Mouse (Mus musculus) hindbrain, embryonic 11.5 days (tissue): ENCODE results near the gene Arhgap10. TPM values are rescaled to one million over a fixed set of nuclear protein-coding genes. Genes with fewer than 3 reads are reported as not detected.

ENCODE experiments used
- ATAC-seq: fragments of 200-750 bp; cut with Nextera tagmentation; 2 replicates; pipeline ENCODE4 v1.8.0; 2017; ENCODE audit warnings: mild to moderate bottlenecking, moderate TSS enrichment, moderate library complexity; ENCODE audit not compliant: low FRiP score
- DNase-seq: peaks from one replicate; pipeline ENCODE4 v3.0.0-alpha.2; 2015; ENCODE audit warnings: low spot score
- H3K27ac ChIP-seq: fragments of 300-500 bp; sonication (generic); 2 replicates; pipeline ENCODE4 v1.5.1; 2014; ENCODE audit warnings: mild to moderate bottlenecking, low read depth, low read length
- H3K27me3 ChIP-seq: fragments of 300-500 bp; sonication (generic); 2 replicates; pipeline ENCODE4 v1.6.1; 2014; ENCODE audit warnings: mild to moderate bottlenecking, low read length, moderate library complexity, mixed read lengths; ENCODE audit not compliant: control insufficient read depth, insufficient read depth
- H3K36me3 ChIP-seq: fragments of 300-500 bp; sonication (generic); 2 replicates; pipeline ENCODE4 v1.6.1; 2014; ENCODE audit warnings: mild to moderate bottlenecking, low read length, moderate library complexity, mixed read lengths; ENCODE audit not compliant: control insufficient read depth, insufficient read depth
- H3K4me1 ChIP-seq: fragments of 300-500 bp; sonication (generic); replicated peaks from 2 replicates; pipeline ENCODE4 v1.6.1; 2014; ENCODE audit warnings: low read length, mixed read lengths; ENCODE audit not compliant: control insufficient read depth, insufficient read depth
- H3K4me2 ChIP-seq: fragments of 300-500 bp; sonication (generic); replicated peaks from 2 replicates; pipeline ENCODE4 v1.6.1; 2014; ENCODE audit warnings: mild to moderate bottlenecking, low read depth, low read length
- H3K4me3 ChIP-seq: fragments of 300-500 bp; sonication (generic); 2 replicates; pipeline ENCODE4 v1.5.1; 2014; ENCODE audit warnings: low read depth, low read length
- H3K9ac ChIP-seq: fragments of 300-500 bp; sonication (generic); 2 replicates; pipeline ENCODE4 v1.6.1; 2014; ENCODE audit warnings: low read depth, low read length
- H3K9me3 ChIP-seq: fragments of 300-500 bp; sonication (generic); 2 replicates; pipeline ENCODE4 v1.6.1; 2016; ENCODE audit warnings: low read length; ENCODE audit not compliant: control insufficient read depth
- WGBS: fragments of 180-500 bp; shearing (Covaris S2); extraction: QIAGEN DNeasy Blood & Tissue Kit; methylation state at CpG from one replicate; pipeline ENCODE4 v1.1.7; 2014; 5-methylcytosine and 5-hydroxymethylcytosine counted together
- polyA plus RNA-seq: library from polyadenylated mRNA; unstranded; fragments of >200 nt; fragmentation: Nextera tagmentation; extraction: Ambion mirVana; gene quantifications from 2 replicates; pipeline ENCODE4 v1.2.1, GENCODE M21; 2014

Gene Arhgap10
- polyA plus RNA-seq, 1 experiment from 2014 or later = 15.4 TPM

DNA sequence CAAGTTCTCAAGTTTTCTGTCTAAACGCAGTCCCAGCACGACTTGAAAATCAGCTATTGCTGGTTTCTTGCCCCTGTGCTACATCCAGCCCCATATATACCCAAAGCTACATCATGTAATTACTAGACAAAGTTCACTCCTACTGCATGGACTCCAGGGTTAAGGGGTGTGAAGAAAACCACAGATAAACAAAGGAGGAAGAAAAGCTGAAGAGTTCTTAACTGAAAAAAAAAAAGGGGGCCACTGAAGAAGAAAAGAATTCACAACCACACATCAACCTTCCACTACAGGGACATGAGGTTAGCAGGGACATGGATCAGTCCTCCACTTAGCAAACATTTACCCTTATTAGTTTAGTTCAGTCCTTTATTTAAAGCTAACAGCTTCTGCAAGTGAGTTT is 141.8 kb downstream of the Arhgap10 start:
- ATAC-seq (no peak), DNase-seq (no peak)
- Histone ChIP-seq H3K4me1 (no peaks in the 10 kb centered on the region), H3K9me3 (no peaks in the 10 kb centered on the region), H3K27me3 (no peaks in the 10 kb centered on the region), H3K27ac (no peak overlapping the region), H3K4me3 (no peak overlapping the region), H3K9ac (no peak overlapping the region), H3K36me3 (no peaks in the 10 kb centered on the region), H3K4me2 (no peak overlapping the region)
- 89% methylated on average over 2 of the region's 2 CpGs for WGBS

DNA sequence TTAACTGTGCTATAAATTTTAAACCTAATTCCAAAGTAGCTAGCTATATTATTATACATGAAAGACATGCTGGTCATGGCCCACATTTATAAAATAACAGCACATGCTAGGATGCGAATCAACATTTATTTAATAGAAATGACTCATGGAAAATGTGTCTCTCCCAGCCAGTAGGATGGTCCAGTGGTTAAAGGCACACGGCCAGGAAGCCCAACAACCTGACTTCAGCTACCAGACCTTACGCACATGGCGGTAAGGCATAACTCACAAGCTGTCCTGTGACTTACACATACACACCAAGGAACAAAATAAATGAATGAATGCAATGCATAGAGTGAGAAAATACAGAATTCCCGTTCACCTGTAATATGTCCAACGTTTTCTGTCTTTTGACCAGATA is 146.7 kb downstream of the Arhgap10 start:
- ATAC-seq (no peak), DNase-seq (no peak)
- H3K4me1 ChIP-seq = no peaks in the 10 kb centered on the region
- no peak overlapping the region for H3K4me3 ChIP-seq
- H3K9me3 ChIP-seq = no peaks in the 10 kb centered on the region
- H3K27ac ChIP-seq = no peak overlapping the region
- no peaks in the 10 kb centered on the region for H3K36me3 ChIP-seq
- WGBS = 96% methylated on average over 6 of the region's 6 CpGs
- H3K27me3 ChIP-seq = no peaks in the 10 kb centered on the region
- no peak overlapping the region for H3K9ac ChIP-seq
- no peak overlapping the region for H3K4me2 ChIP-seq

DNA sequence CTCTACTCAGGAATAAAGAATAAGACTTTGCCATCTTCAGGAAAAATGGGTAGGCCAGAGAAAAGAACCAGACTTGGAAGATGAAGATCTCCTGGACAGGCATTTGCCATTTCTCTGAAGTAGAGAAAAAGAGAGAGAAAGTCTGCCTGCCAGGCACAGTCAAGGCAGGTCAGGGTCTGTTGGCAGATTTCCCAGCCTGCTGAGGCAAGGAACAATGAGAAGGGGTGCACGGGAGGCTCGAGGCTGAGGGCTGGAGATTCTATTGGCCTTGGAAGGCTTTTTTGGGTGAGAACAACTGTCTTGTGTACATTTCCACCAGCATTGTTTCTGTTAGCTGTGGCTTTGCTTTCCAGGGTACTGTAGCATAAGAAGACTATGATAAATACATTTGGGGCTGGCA is 147.4 kb downstream of the Arhgap10 start:
- ATAC-seq (no peak), DNase-seq (no peak)
- H3K9me3 ChIP-seq = no peaks in the 10 kb centered on the region
- no peak overlapping the region for H3K27ac ChIP-seq
- H3K9ac ChIP-seq = no peak overlapping the region
- H3K36me3 ChIP-seq = no peaks in the 10 kb centered on the region
- no peak overlapping the region for H3K4me3 ChIP-seq
- WGBS = 43% methylated on average over 2 of the region's 2 CpGs
- no peaks in the 10 kb centered on the region for H3K4me1 ChIP-seq
- no peaks in the 10 kb centered on the region for H3K27me3 ChIP-seq
- no peak overlapping the region for H3K4me2 ChIP-seq

DNA sequence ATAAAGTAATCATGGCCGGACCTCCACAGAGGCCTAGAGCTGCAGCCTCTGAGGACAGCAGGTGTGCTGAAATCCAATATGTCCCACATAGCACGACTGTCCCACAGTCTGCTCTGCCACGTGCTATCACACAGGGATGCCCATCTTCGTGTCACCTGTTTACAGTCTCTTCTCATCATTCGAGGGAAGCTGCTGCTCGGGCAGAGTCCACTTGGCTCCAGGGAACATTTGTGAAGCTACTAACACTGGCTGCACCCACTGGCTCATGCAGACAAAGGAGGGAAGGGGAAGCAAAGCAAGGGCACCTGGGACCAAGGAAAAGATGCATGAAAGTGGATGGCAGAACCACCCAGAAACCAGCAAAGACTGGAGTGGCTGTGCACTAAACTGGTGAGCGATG is 148.1 kb downstream of the Arhgap10 start:
- no peaks in the 10 kb centered on the region for H3K27me3 ChIP-seq
- H3K36me3 ChIP-seq = no peaks in the 10 kb centered on the region
- ATAC-seq = no peak
- no peaks in the 10 kb centered on the region for H3K9me3 ChIP-seq
- no peak overlapping the region for H3K4me3 ChIP-seq
- no peak for DNase-seq
- WGBS = 89% methylated on average over 7 of the region's 7 CpGs
- no peak overlapping the region for H3K27ac ChIP-seq
- no peak overlapping the region for H3K9ac ChIP-seq
- no peak overlapping the region for H3K4me2 ChIP-seq
- no peaks in the 10 kb centered on the region for H3K4me1 ChIP-seq

DNA sequence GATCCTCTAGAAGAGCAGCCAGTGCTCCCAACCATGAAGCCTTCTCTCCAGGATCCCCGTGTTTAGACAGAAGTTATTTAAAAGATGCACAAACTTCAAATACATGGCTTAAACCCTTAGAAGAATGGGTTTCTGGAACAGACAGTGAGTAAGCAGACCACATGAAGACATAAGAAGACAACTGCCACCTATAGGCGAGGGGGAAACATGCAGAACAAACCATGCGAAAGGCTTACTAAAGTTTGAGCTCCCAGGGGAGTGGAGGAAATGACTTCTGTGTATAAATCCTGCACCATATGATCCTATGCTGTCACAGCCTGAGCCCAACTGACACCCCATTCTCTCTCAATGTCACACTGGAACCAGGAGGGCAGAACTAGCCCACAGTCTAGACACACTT is 150.7 kb downstream of the Arhgap10 start:
- ATAC-seq (no peak), DNase-seq (no peak)
- Histone ChIP-seq H3K4me2 (no peak overlapping the region), H3K27ac (no peak overlapping the region), H3K9me3 (no peaks in the 10 kb centered on the region), H3K9ac (no peak overlapping the region), H3K4me1 (no peaks in the 10 kb centered on the region), H3K4me3 (no peak overlapping the region), H3K27me3 (no peaks in the 10 kb centered on the region), H3K36me3 (no peaks in the 10 kb centered on the region)
- WGBS = 58% methylated on average over 3 of the region's 3 CpGs

DNA sequence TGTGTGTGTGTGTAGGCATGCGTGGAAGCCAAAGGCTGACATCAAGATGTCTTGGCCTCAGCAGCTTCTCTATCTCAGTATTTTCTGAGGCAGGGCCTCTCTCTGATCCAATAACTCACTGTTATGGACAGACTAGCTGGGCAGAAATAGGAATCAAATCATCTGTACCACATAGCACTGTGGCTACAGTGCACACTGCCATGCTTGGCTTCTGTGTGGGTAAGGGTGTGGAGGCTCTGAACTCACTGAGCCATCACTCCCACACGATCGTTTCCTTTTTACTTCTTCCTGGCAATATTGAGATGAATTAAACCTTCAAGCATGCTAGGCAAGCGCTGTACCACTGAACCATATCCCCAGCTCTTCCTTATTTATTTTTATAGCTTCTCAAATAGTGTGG is 151.3 kb downstream of the Arhgap10 start:
- Histone ChIP-seq H3K4me3 (no peak overlapping the region), H3K27me3 (no peaks in the 10 kb centered on the region), H3K9ac (no peak overlapping the region), H3K27ac (no peak overlapping the region), H3K4me1 (no peaks in the 10 kb centered on the region), H3K36me3 (no peaks in the 10 kb centered on the region), H3K4me2 (no peak overlapping the region), H3K9me3 (no peaks in the 10 kb centered on the region)
- DNase-seq = no peak
- WGBS = 90% methylated on average over 4 of the region's 4 CpGs
- no peak for ATAC-seq

DNA sequence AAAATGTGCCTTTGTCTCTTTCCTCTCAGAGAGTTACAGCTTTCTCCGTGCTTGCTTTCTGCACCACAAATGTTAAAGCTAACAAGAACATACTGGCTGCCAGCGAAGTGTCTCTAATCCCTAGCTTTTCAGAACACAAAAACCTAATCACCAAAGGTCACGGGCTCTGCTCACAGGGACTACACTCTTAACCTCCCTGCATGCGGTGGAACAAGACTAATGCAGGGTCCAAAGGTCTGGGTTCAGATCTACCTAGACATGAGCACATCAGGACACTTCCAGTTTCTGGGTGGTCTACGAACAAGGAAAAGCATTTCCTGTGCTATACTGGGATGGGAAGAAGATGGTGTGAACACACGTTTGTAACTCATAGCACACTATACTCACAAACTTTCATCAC is 151.8 kb downstream of the Arhgap10 start:
- WGBS = 80% methylated on average over 6 of the region's 6 CpGs
- Histone ChIP-seq H3K4me2 (no peak overlapping the region), H3K9ac (no peak overlapping the region), H3K36me3 (no peaks in the 10 kb centered on the region), H3K4me1 (no peaks in the 10 kb centered on the region), H3K27me3 (no peaks in the 10 kb centered on the region), H3K27ac (no peak overlapping the region), H3K4me3 (no peak overlapping the region), H3K9me3 (no peaks in the 10 kb centered on the region)
- ATAC-seq (no peak), DNase-seq (no peak)

DNA sequence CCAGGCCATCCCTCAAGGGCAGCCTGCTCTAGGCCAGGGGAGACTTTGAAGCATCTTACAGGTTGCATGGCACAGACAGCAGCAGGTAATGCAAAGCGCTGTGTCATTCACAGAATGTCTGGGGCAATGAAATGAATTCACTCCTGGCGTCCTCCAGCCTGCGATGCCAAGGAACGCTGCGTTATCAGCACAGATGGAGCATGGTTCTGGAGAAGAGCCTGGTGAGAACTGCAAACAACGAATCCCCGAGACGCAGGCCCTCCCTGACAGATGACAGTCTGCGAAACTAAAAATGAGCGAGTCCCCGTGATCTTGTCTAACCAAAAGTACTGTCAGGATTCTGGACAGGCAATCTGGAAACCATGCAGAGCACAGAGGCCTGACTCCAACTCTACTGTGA is 153.3 kb downstream of the Arhgap10 start:
- WGBS = 94% methylated on average over 11 of the region's 11 CpGs
- H3K4me3 ChIP-seq = no peak overlapping the region
- H3K4me1 ChIP-seq = no peaks in the 10 kb centered on the region
- H3K36me3 ChIP-seq = no peaks in the 10 kb centered on the region
- ATAC-seq = no peak
- no peak for DNase-seq
- H3K27ac ChIP-seq = no peak overlapping the region
- no peak overlapping the region for H3K9ac ChIP-seq
- no peaks in the 10 kb centered on the region for H3K27me3 ChIP-seq
- H3K4me2 ChIP-seq = no peak overlapping the region
- no peaks in the 10 kb centered on the region for H3K9me3 ChIP-seq

DNA sequence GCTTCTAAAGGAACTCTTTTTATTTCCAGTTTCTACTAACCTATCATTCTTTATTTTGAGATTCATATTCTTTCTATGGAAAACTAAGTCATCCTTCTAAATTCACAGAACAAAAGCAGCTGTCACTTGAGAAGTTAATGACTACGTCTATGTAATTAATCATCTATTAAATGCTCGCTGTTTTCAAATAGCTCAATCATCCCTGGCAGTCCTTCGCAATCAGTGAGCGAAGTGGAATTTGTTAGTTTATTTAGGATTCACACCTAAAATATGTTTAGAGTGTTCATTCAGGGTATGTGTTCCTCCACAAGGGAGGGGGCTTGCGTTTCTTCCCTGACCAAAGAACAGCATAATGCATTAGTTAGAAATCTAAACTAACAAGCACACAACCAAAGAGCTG is 156.9 kb downstream of the Arhgap10 start:
- 59% methylated on average over 5 of the region's 5 CpGs for WGBS

More for the DNA sequence above, 156.9 kb downstream of the Arhgap10 start:
- Histone ChIP-seq H3K27ac (no peak overlapping the region), H3K4me2 (no peak overlapping the region), H3K4me1 (no peaks in the 10 kb centered on the region), H3K4me3 (no peak overlapping the region), H3K36me3 (no peaks in the 10 kb centered on the region), H3K9ac (no peak overlapping the region), H3K9me3 (no peaks in the 10 kb centered on the region), H3K27me3 (no peaks in the 10 kb centered on the region)
- ATAC-seq (0 out of 2 replicates have a peak, but pooled peaks have one; percentile 14), DNase-seq (no peak)
